Mouse (Mus musculus): ENCODE data around the gene Vps54.
"Not testable (repeated sequence)": the region's sequence is repeated elsewhere in the genome, so short reads cannot be mapped to it uniquely, and the experiment has no call there.

Gene Vps54

DNA sequence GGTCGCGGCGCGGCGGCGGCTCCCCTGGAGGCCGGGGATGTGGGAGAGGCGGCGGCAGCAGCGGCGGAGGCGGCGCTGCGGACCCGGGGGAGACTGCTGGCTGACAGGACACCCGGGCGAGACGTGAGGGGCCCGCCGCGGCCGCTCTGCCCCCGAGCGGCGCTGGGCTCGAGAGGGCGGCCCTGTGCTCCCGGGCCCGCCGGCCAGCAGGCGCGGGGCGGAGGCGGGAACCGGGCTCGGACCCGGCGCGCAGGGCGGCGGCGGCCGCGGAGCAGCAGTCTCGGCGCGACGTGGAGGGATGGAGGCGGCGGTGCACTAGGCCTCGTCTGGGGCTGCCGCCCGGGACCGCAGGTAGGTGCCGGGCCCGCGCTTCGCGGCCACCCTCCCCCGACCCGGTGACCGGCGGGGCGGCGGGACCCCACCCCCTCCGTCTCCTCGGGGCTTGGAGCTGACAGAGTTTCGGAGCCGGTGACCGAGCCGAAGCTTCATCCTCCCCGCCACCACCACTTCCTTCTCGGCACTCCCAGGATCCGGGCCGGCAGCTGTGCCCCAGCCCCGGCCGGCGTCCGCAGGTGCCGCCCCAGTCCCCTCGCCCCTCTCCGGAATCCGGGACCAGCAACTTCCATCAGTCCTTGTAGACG lies at the start of gene Vps54:
Vps54 (plus strand) TSS at position 261 of the 641 bp plus-strand sequence.
- DNase-seq (ENCODE audit: low read depth, low spot score) = peak; percentile 82

DNA sequence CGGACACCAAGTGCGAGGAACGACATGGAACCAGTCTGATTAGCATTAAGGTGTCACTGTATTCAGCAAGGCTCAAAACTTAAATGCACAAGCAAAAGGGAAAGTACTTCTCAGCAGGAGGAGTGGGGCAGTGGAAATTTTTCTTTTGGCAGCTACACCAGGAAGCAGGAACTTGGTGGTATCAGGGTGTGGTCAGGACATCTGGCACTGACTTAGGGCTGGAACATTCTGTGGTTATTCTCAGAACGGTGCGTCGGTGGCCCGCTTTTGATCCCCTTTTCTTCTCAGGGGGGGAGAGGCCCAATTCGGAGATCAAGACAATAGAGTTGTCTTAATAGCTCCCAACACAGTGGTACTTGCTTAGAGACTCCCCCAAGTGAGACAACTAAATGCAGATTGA lies 47.3 kb upstream of the Vps54 start:
- not testable (repeated sequence) for DNase-seq (ENCODE audit: low read depth, low spot score)

GRCm38 (mm10) chr11:21194851-21195250 lies 44.2 kb upstream of the Vps54 start:
- DNase-seq (ENCODE audit: low read depth, low spot score) = no peak

- DNase-seq (ENCODE audit: low read depth, low spot score) = peak; percentile 66
These were observed 30.0 kb upstream of the Vps54 start for GRCm38 (mm10) chr11:21209046-21209445.

- peak; percentile 69 for DNase-seq (ENCODE audit: low read depth, low spot score)
These were observed 29.4 kb upstream of the Vps54 start for GRCm38 (mm10) chr11:21209701-21210100.

DNA sequence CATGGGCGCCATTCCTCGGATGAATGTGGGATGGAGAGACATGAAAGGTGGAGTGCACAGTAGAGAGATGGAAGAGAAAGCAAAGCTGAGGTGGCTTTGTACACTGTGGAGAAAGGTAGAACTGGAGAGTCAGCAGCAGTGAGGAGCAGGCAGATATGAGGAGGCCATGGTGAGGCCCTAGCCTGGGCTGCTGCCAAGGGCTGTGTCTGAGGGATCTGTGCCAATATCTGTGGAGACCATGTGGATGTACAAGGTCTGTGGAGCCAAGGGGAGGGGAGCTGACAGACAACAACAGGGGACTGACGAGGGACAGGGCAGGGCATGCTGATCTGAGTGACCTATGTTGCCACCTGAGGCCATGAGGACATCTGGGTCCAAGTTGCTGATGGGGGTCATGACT lies 21.7 kb upstream of the Vps54 start:
- DNase-seq (ENCODE audit: low read depth, low spot score) = no peak

- DNase-seq (ENCODE audit: low read depth, low spot score) = no peak
These were observed 19.8 kb upstream of the Vps54 start for GRCm38 (mm10) chr11:21219281-21219680.

GRCm38 (mm10) chr11:21219851-21220587 lies 19.1 kb upstream of the Vps54 start:
- DNase-seq (ENCODE audit: low read depth, low spot score) = no peak

DNA sequence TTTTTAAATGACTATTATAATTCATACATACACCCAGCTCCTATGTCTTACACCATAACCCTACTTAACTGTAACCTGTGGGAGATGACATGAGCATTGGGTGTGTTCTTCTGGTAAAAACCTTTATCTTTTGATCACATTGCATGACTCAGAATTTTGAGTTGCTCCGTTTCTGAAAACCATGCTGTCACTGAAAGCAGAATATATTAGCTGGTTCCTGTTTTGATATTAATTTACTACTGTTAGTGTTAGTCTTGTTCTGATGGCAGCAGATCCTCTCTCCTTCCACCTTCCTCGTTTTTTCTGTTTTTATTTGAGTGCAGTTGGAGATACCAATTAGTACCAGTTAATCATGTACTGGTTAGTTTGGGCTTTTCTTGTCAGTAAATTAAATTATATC lies 18.3 kb upstream of the Vps54 start:
- no peak for DNase-seq (ENCODE audit: low read depth, low spot score)

DNA sequence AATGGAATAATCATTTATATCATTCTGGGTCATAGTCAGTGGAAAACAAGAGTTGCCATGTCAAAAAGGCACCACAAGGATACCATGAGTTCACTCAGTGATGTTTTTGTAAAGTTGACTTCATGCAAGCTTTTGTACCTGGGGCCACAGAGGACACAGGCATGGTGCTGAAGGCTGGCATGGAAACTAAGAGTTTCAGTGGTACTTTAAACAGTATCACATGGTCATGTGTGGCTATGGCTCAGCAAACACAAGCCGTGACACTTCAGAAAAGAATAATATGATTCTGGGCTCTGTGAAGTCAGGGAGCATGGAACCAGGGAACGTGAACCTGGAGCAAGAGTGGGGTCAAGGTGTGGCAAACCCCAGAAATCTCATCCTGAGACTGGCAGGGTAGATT lies 17.7 kb upstream of the Vps54 start:
- no peak for DNase-seq (ENCODE audit: low read depth, low spot score)

DNA sequence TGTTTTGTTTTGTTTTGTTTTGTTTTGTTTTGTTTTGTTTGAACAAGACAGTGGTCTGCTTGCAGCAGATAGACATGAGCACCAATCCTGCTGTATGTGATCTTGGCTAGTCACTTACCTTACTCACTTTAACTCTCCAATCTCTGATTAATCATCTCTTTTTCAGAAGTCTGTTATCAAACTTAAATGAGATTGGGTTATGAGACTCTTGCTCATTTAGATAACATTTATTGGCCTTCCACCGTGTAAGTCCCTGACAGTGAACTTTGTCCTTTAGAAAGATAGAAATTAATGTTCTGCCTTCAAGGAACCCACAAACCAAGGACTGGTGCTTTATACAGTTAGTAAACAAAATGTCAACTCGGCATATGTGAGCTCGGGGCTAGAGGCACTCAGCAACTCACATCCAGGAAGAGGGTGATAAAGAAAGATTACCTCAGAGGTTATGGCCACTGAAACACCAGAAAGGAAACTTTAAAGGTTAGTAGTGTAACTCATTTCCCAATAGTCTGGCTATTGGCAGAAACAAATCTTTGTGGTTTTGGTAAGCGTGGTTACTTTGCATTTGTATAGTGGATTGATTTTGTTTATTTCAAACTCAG lies 16.4 kb upstream of the Vps54 start:
- DNase-seq (ENCODE audit: low read depth, low spot score) = no peak

DNA sequence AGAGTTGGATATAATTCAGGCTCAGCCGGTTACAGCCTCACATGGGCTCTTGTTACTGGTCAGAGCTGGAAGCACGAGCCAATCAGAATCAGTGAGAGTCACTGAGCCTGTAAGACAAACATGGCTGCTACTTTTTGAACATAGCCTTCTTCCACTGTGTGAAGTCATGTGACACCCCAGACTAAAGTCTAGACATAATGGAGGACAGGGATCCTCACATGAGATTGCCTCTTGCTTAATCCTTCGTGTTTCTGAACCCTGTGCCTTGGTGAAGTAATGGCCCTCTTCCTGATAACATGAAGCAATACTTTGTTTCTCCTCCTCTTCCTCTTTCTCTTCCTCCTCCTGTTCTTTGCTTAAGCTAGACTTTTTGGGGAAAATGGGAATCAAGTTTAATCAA lies 15.5 kb upstream of the Vps54 start:
- DNase-seq (ENCODE audit: low read depth, low spot score) = no peak

DNA sequence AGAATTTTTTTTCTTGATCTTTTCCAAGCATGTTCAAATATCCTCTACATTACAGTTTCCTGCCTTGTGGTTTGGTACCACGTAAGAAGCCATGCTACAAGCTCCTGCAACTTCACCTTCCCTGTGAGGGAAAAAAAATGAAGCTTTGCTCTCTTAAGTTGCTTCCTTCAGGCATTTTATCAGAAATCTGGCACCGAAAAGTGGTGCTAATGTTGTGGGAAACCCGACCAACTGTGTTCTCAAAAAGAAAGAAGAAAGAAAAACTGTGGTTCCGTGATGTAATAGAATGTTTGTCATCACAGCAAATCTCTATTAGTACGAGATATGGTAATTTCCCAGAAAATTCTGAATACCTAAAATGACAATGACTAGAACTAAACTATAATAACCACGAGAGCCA lies 15.0 kb upstream of the Vps54 start:
- DNase-seq (ENCODE audit: low read depth, low spot score) = no peak

DNA sequence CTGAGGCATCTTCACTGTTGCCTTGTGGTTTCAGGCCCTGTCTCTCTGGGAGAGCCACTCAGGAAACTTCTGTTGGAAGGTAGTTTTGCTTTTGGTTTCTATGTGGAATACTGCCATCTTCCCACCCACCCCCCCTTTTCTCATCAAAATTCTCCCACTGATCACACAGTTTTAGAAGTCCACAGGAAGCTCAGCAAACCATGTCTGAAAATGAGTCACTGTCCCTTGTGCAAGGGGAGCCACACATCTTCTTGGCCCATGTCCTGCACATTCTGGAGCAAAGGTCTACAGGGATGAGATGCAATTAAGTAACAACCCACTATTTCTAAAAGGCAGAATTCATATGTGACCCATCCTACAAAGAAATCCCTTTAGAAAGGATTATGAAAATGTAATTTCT lies 14.6 kb upstream of the Vps54 start:
- no peak for DNase-seq (ENCODE audit: low read depth, low spot score)

DNA sequence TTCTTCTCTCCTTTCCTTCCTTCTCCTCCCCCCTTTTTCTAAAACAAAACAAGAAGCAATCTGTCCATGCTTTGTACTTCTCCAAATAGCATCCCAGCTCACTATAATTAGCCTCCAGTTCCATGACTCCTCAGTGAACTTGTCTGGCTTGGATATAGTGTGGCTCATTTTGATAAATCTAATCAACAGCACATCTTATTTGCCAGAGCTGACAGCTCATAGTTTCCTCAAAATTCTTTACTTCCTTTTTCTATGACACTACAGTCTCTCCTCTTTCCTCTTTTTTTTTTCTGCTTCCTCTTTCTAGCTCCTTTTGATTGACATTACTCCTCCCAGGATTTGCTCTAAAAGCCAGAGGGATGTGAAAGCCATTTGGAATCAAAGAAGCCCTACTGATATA lies 14.1 kb upstream of the Vps54 start:
- DNase-seq (ENCODE audit: low read depth, low spot score) = no peak

DNA sequence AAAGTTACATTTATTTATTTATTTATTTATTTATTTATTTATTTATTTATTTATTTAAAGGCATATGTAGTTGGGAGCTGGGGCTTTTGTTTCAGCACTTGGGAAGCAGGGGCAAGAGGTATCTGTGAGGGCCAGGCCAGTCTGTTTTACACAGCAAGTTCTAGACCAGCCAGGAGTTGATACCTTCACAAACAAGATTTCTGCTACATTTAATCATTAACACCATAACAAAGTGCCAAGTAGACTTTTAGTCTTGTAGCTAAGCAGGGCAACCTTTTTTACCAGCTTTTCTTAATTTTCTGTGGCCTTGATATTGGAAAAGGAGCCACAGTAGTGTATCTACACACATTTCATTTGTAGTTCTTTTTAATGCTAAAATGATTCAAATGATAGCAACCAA lies 3.7 kb upstream of the Vps54 start:
- no peak for DNase-seq (ENCODE audit: low read depth, low spot score)

- DNase-seq (ENCODE audit: low read depth, low spot score) = no peak
These were observed 3.3 kb upstream of the Vps54 start for GRCm38 (mm10) chr11:21235821-21236220.

GRCm38 (mm10) chr11:21236996-21237395 lies 2.1 kb upstream of the Vps54 start:
- peak; percentile 32 for DNase-seq (ENCODE audit: low read depth, low spot score)

- no peak for DNase-seq (ENCODE audit: low read depth, low spot score)
These were observed 1.4 kb upstream of the Vps54 start for GRCm38 (mm10) chr11:21237474-21238278.

DNA sequence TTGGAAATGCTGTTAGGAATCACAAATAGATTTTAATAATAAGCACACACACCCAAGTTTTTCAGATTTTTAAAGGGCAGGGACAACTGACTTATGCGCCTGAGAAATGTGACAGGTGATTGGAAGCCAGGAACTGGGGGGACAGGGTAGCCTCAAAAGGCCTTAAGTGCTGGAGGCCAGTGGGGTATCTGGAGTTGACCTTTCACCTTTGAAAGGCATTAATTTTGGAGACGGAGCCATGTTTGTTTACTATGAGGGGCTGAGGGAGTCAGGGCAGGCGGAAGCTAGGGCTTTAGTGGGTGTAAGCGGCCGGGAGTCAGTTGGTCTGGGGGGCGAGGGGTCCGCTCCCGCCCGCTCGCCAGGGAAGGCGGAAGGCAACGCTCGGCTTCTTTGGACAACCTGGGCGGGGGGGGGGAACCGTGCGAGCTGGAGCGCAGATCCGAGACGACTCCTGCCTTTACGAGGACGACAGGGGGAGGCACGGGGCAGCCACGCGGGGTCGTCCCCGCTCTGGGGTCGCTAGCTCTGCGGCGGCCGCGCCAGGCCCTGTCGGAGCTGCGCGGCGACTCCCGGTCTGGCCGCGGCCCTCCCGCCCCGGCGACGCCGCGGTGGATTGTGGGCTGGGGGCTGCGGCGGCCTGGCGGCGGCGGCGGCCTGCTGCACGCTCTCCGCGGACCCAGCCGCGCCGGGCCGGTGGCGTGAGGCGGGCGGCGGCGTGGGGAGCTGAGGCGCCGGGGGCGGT lies 631 bp upstream of the Vps54 start:
- DNase-seq (ENCODE audit: low read depth, low spot score) = peak; percentile 65

DNA sequence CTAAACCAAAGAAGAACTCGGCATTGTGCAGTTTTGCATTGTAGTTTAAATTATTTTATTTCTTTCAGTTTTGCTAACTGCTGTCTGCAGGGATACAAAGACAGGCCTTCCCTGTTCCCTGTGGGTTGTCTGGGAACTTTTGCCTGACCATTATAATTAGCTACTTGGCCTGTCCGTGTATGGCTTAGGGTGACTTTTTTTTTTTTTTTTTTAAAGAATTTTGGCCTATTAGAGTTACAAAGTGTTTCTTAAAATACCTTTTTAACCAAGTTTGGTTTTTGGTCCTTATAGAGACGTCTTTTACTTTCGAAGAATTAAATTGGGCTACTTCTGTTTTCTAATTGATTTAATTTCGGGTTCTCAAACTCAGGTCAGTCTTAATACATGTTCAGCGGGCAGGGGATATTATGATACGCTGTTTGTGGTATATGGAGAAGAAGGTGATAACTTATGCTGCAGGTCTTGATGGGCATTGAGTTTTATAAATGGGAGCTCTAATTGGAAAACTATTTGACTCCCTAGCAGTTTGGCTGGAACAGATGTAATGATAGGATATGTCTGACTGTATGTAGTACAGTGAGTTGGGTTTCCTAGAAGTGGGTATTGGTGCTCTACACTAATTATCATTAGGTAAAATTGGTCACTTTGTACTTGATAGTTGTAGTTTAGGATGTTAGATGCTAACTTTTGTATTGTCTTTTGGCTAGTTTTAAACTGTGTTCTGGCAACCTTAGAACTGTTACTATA lies 855 bp downstream of the Vps54 start:
- DNase-seq (ENCODE audit: low read depth, low spot score) = no peak

All from ZHBTc4 (cell line).